Mouse (Mus musculus): ENCODE data around the gene Jph4. TPM values are rescaled to one million over a fixed set of nuclear protein-coding genes. Genes with fewer than 3 reads are reported as not detected.

The Jph4 gene
- polyA plus RNA-seq (2012; rRNA removed), result 0.02 and 0.05 TPM in 2 replicates

GRCm38 (mm10) chr14:55116425-55117200, at the start of gene Jph4:
Gene Jph4, minus strand, starts transcription at chr14:55116935.

GRCm38 (mm10) chr14:55105836-55106809, 10.6 kb downstream of the Jph4 start, which contains the start of gene Ap1g2:
Gene Ap1g2, minus strand, starts transcription at chr14:55106593.

DNA sequence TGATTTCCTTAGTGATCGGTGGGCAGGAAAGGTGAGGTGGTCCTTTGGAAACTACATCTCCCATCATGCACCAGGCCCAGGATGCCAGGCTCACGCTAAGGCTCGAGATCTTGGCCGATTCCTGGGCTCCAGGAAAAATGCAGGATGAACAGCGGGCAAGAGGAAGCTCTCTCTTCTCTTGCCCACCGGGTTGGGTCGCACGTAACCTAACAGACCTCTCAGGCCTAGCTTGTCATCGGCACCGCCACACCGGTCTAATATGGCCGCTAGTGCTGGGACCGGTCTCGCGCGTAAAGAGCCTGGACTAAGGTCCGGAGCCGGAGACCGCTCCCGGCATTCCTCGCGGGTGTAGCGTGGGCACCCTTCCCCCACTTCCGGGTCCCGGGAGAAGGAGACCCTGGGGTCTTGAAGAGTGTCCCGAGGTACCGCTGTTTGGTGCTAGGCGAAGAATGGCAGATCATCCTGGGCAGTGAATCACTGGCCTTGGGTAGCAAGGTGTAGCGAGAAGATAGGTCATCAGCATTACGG, 22.0 kb downstream of the Jph4 start, which contains the start of gene Thtpa:
Gene Thtpa (plus strand): TSS at position 81 of the 528 bp plus-strand sequence.

GRCm38 (mm10) chr14:55092011-55092577, 24.6 kb downstream of the Jph4 start, which contains the start of gene Zfhx2:
Gene Zfhx2, minus strand, starts transcription at chr14:55092324.

Other genes with a start within 250 kb of the Jph4 start
- gene Homez, start 246.0 kb downstream of the Jph4 start, polyA plus RNA-seq (2012; rRNA removed), result 1.1 and 1.2 TPM in 2 replicates
- 2.6 and 3.0 TPM in 2 replicates for gene Ppp1r3e, start 239.4 kb downstream of the Jph4 start, polyA plus RNA-seq (2012; rRNA removed)
- 4.9 and 5.8 TPM in 2 replicates for gene Bcl2l2, start 233.6 kb downstream of the Jph4 start, polyA plus RNA-seq (2012; rRNA removed)
- gene Gm20521, start 233.5 kb downstream of the Jph4 start, polyA plus RNA-seq (2012; rRNA removed), result 0.09 and 0.10 TPM in 2 replicates
- gene Pabpn1, start 224.4 kb downstream of the Jph4 start, polyA plus RNA-seq (2012; rRNA removed), result 115 and 131 TPM in 2 replicates
- 2.8 and 5.0 TPM in 2 replicates for gene Slc22a17, start 203.8 kb downstream of the Jph4 start, polyA plus RNA-seq (2012; rRNA removed)
- 0.25 and 0.83 TPM in 2 replicates for gene Efs, start 190.8 kb downstream of the Jph4 start, polyA plus RNA-seq (2012; rRNA removed)
- not detected in 2 replicates for gene Il25, start 184.2 kb downstream of the Jph4 start, polyA plus RNA-seq (2012; rRNA removed)
- gene Cmtm5, start 180.7 kb downstream of the Jph4 start, polyA plus RNA-seq (2012; rRNA removed), result 0.12 TPM in 1 of 2 replicates, not detected in the other
- 0.02 and 0.20 TPM in 2 replicates for gene Myh6, start 150.0 kb downstream of the Jph4 start, polyA plus RNA-seq (2012; rRNA removed)
- gene Gm17428, start 140.0 kb downstream of the Jph4 start, polyA plus RNA-seq (2012; rRNA removed), result not detected in 2 replicates
- 0.07 and 2.9 TPM in 2 replicates for gene Myh7, start 122.3 kb downstream of the Jph4 start, polyA plus RNA-seq (2012; rRNA removed)
- gene Ngdn, start 101.5 kb downstream of the Jph4 start, polyA plus RNA-seq (2012; rRNA removed), result 32.0 and 34.0 TPM in 2 replicates
- 0.19 and 0.28 TPM in 2 replicates for gene Zfhx2, start 24.6 kb downstream of the Jph4 start, polyA plus RNA-seq (2012; rRNA removed)
- gene Thtpa, start 22.2 kb downstream of the Jph4 start, polyA plus RNA-seq (2012; rRNA removed), result 1.9 and 2.4 TPM in 2 replicates
- gene Ap1g2, start 10.3 kb downstream of the Jph4 start, polyA plus RNA-seq (2012; rRNA removed), result 12.2 and 14.4 TPM in 2 replicates
- 0.03 TPM in 2 replicates for gene Dhrs2, start 105.1 kb upstream of the Jph4 start, polyA plus RNA-seq (2012; rRNA removed)

Data from liver, embryonic 14 days (tissue).